Comparison of ENCODE assay signal across 15 mouse cellular contexts in genomic region chr2:25709056-25709455, GRCm38 (mm10). TPM values are rescaled to one million over a fixed set of nuclear protein-coding genes. Genes with fewer than 3 reads are reported as not detected.
"Had no signal": no experiment of that assay in that cellular context is flagged by ENCODE, and none has a peak within 500 bp of the region (broad histone marks: within the 10 kb centered on the region; RNA-seq: fewer than 3 reads in every experiment).

No protein-coding gene starts in this region.

RNA-seq across cellular contexts. Expression of gene Obp2a, which starts 9.2 kb away (rescaled TPM):
- total RNA-seq: layer of hippocampus, postnatal 14 days; left cerebral cortex, adult 8-10 months; left cerebral cortex, postnatal 14 days; left cerebral cortex, postnatal 4 days had no signal
- polyA plus RNA-seq: kidney, embryonic 15.5 days; limb, embryonic 12.5 days; liver, embryonic 12.5 days; liver, embryonic 15.5 days; lung, embryonic 15.5 days; midbrain, embryonic 10.5 days; midbrain, embryonic 15.5 days; neural tube, embryonic 12.5 days; stomach, embryonic 14.5 days had no signal

RNA-seq across cellular contexts. Expression of gene Lcn10, which starts 26.5 kb away (rescaled TPM):
- total RNA-seq: layer of hippocampus, postnatal 14 days; left cerebral cortex, adult 8-10 months; left cerebral cortex, postnatal 14 days; left cerebral cortex, postnatal 4 days had no signal
- polyA plus RNA-seq: kidney, embryonic 15.5 days; limb, embryonic 12.5 days; liver, embryonic 12.5 days; liver, embryonic 15.5 days; lung, embryonic 15.5 days; midbrain, embryonic 10.5 days; midbrain, embryonic 15.5 days; neural tube, embryonic 12.5 days; stomach, embryonic 14.5 days; stomach, postnatal 0 days had no signal

RNA-seq across cellular contexts. Expression of gene Obp2b, which starts 27.8 kb away (rescaled TPM):
- total RNA-seq: layer of hippocampus, postnatal 14 days; left cerebral cortex, postnatal 14 days; left cerebral cortex, postnatal 4 days had no signal
- polyA plus RNA-seq: kidney, embryonic 15.5 days; limb, embryonic 12.5 days; liver, embryonic 12.5 days; liver, embryonic 15.5 days; lung, embryonic 15.5 days; midbrain, embryonic 10.5 days; midbrain, embryonic 15.5 days; neural tube, embryonic 12.5 days; stomach, embryonic 14.5 days; stomach, postnatal 0 days; thymus, adult 2 months had no signal

RNA-seq across cellular contexts. Expression of gene Lcn6, which starts 32.5 kb away (rescaled TPM):
- total RNA-seq: layer of hippocampus, postnatal 14 days; left cerebral cortex, adult 8-10 months; left cerebral cortex, postnatal 14 days; left cerebral cortex, postnatal 4 days had no signal
- polyA plus RNA-seq: kidney, embryonic 15.5 days; limb, embryonic 12.5 days; liver, embryonic 12.5 days; liver, embryonic 15.5 days; lung, embryonic 15.5 days; midbrain, embryonic 10.5 days; midbrain, embryonic 15.5 days; neural tube, embryonic 12.5 days; stomach, embryonic 14.5 days; stomach, postnatal 0 days had no signal
